Mouse (Mus musculus) spleen, adult 12 weeks (tissue): ENCODE data around the gene Ccdc148.

Experiments used
- DNase-seq: peaks from one replicate; pipeline ENCODE4 v3.0.0; 2022; ENCODE audit warnings: low spot score

The Ccdc148 gene

GRCm38 (mm10) chr2:59178960-59179359, 18.5 kb upstream of the Ccdc148 start:
- no peak for DNase-seq

- no peak for DNase-seq
Observed at GRCm38 (mm10) chr2:59178191-59178590, 17.7 kb upstream of the Ccdc148 start.

DNA sequence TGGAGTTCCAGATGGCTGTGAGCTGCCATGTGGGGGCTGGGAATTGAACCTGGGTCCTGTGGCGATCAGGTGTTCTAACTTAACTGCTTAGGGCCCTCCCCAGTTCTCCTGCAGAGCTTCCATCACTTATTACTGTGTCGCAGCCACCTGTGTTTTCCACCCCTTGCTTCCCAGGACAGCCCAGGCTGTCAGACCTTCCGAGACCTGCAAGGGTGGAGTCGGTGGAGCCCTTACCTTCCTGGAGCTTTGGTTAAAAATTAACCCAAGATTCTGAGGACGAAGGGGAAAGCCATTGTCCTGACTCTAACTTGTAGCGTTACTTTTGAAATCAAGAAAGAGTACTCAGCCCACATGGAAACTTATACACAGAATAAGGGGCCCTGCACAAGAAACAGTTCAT, 15.4 kb upstream of the Ccdc148 start:
- DNase-seq = no peak

DNA sequence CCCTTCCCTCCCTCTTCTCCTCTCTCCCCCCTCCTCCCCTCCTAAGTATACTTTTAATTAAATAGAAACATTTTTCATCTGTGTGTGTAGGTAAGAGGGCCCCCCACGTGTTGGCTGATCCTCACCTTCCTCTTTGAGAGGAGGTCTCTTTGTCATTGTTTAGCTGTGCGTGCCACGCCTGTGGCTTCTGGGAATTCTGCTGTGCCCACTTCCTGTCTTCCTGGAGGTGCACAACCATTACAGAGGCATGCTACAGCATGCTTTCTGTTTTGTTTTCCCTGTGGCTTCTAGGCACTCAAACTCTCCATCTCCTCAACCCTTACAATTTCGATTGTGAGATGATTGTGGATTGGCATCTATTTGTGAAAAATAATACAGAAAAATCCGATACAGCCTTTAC, 11.1 kb upstream of the Ccdc148 start:
- no peak for DNase-seq

DNA sequence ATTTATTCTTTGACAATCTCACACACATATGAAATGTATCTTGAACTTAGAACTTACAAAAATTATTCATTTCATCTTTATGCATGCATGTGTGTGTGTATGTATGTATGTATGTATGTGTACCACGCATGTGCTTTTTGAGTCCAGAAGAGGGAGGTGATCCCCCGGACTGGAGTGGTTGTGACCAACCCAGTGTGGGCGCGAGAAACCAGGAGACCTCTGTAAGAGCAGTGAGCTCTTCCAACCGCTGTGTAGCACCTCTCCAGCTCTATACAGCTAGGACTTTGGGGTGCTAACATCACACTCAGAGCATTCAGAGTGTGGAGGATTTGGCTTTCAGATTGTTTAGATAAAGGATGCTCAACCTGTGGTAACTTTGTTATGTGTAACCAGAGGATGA, 10.1 kb upstream of the Ccdc148 start:
- DNase-seq = no peak

- no peak for DNase-seq
Observed at GRCm38 (mm10) chr2:59170208-59170589, 9.7 kb upstream of the Ccdc148 start.

GRCm38 (mm10) chr2:59169572-59170207, 9.2 kb upstream of the Ccdc148 start:
- DNase-seq = no peak

- DNase-seq = no peak
Observed at GRCm38 (mm10) chr2:59167830-59168229, 7.3 kb upstream of the Ccdc148 start.

- no peak for DNase-seq
Observed at GRCm38 (mm10) chr2:59166976-59167375, 6.5 kb upstream of the Ccdc148 start.

- no peak for DNase-seq
Observed at GRCm38 (mm10) chr2:59162285-59162600, 1.8 kb upstream of the Ccdc148 start.

- DNase-seq = peak; percentile 8
Observed at GRCm38 (mm10) chr2:59161441-59162284, 1.2 kb upstream of the Ccdc148 start.

DNA sequence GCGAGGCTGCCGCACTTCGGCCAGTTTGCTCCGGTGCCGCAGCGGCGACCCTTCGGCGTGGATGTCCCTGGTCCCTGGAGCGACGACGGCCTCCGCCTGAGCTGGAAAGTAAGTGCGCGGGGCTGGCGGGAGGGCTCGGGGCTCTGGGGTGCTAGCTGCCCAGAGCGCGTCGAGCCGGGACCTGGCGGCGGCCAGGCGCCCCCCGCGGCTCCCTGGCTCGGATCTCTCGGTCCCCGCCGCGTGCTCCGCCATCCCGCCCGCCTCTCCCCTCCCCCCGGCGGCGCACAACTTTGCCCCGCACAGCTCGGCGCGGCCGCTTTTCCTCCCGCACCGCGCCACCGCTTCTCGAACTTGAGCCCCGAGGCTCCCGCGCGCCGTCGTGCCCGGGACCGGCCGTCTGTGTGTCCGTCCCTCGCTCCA, 548 bp upstream of the Ccdc148 start:
- DNase-seq = no peak

DNA sequence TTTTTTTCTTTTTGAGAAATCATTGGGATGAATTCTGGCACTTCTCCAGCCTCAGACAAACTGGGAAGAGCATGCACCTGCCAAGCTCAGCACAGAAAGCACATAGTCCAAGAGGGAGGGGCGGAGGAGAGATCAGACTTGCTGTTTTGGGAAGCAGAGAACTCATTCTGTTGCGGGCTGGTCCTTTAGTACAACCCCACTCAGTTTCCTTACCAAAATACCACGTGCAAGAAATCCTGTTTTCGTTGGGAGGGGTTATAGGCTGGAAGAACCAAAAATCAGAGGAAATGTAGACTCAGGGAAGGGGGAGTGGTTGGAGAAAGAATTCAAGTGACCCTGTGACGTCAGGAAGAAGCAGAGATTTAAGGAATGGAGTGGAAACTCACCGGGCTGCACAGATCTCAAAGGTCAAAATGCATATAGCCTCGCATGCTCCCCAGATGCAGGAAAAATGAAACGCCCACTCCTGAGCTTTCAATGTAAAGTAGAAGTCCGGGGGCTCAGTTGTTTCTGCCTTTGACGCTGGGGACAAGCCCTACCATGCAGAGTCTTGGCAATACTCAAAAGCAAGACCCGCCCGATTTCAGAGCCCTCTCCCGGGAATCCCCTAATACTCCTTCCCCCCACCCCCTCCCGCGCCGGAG, 400 bp downstream of the Ccdc148 start:
- no peak for DNase-seq

DNA sequence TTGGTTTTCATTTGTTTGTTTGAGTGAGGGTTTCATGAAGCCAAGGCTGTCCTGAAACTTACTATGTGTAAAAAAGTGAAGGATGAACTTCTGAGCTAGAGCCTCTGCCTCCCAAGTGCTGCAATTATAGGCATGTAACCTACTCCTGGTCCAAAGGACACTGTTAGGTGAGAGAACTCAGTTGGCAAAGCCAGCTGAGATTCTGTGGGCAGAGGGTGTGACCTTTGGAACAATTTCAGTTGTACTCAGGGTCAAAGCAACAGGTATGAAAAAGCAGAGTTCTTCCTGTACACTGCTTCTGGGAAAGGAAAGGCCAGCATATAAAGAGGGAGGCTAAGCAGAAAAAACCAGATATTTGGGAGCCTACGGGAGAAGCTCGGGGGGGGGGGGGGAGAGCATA, 2.4 kb downstream of the Ccdc148 start:
- no peak for DNase-seq

GRCm38 (mm10) chr2:59155428-59155827, 5.1 kb downstream of the Ccdc148 start:
- no peak for DNase-seq

DNA sequence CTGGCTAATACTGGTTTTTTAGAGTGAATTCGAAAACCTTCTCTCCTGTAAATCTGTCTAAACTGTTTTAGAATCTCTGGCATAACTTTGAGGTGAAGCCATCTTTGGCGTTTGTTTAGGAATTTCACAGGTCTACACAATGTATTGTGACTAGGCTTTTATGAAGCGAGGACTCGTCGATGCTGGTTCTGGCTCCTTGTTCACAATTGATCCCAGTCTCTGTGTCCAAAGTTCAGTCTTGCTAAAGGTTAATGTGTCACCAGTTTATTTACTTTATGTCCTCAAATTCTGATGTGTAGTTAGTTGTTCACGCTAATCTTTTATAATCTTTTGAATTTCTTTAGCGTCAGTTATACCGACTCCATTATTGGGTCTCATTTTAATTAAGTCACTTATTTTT, 29.4 kb downstream of the Ccdc148 start:
- no peak for DNase-seq

DNA sequence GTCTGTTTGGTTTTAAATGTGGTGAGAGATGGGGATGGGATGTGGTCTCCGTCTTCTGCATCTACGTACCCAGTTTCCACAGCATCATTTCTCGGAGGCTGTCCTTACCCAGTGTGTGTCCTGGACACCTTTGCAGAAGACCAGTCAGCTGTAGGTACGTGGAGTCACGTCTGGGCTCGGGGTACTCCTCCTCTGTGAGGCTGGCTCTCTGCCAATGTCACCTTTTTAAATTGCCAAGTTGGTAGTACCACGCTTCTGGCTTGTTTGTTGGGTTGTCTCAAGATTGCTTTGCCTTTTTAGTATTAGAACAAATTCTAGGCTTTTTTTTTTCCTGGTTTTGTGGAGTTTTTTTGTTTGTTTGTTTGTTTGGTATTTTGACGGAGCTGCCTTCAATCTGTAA, 30.7 kb downstream of the Ccdc148 start:
- DNase-seq = no peak

- no peak for DNase-seq
Observed at GRCm38 (mm10) chr2:59129023-59129422, 31.5 kb downstream of the Ccdc148 start.

- DNase-seq = no peak
Observed at GRCm38 (mm10) chr2:59055615-59056145, 104.8 kb downstream of the Ccdc148 start.

DNA sequence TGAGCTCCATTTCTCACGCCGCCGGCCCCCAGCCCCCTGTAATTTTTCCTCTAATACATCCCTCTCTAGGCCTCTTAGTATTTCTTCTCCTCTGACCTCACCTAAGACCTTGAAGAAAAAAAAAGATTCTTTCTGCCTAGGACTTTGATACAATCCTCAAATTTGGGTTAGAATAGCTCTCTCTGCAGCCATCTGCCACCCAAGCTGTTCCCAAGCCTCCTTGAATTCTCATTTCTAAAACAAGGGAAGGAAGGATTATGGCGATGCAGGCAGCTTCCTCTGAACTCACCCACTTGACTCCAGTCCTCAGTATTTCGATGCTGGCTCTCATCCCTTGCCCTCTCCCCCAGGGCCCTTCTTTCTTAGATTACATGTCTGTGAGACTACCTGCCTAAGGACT, 106.1 kb downstream of the Ccdc148 start:
- DNase-seq = no peak

DNA sequence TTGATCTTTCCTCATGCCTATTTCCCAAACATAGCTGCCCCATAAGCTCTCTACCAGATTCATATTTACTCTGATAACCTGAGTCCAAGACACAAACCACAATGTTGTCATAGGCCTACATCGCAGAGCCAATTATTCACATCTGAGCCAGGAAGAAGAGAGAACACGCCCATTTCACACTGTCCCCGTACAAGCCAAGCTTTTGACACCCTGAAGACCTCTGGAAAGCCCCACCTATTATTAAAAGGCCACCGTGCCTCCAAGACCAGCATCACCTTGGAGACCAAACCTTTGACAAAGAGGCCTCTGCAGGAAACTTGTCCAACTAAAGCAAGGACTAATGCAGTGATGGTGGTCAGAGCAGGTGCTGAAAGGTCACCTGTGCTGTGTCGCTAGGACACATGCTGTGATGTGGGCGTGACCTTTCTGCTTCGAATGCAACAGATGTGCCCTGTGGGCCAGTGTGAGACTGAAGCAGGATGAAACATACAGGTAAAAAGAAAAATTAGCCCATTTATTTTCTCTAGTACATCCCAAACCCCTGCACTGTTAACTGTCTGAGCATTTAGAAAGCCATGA, 106.9 kb downstream of the Ccdc148 start:
- DNase-seq = no peak

- DNase-seq = no peak
Observed at GRCm38 (mm10) chr2:59050245-59050824, 110.1 kb downstream of the Ccdc148 start.
